Mouse (Mus musculus) heart, adult 2 months (tissue): ENCODE measurements around the gene Fut8. TPM values are rescaled to one million over a fixed set of nuclear protein-coding genes. Genes with fewer than 3 reads are reported as not detected.

Experiments
- DNase-seq, 2 experiments: peaks; one replicate each; pipeline ENCODE4 v3.0.0; 2021
- H3K27ac ChIP-seq: fragments of 200-600 bp; 2 replicates; pipeline ENCODE4 v1.8.1; 2022
- H3K27me3 ChIP-seq: fragments of 200-500 bp; 2 replicates; pipeline ENCODE4 v1.6.1; 2012; ENCODE audit warnings: mild to moderate bottlenecking, low read length, inconsistent platforms, mixed read lengths; ENCODE audit not compliant: control insufficient read depth, insufficient read depth
- H3K36me3 ChIP-seq: fragments of 200-500 bp; 2 replicates; pipeline ENCODE4 v1.6.1; 2012; ENCODE audit warnings: low read length, inconsistent platforms; ENCODE audit not compliant: control insufficient read depth, insufficient read depth
- H3K4me1 ChIP-seq: fragments of 200-500 bp; 2 replicates; pipeline ENCODE4 v1.6.1; 2011; ENCODE audit warnings: low read length; ENCODE audit not compliant: control insufficient read depth, insufficient read depth
- H3K4me3 ChIP-seq: fragments of 200-600 bp; 2 replicates; pipeline ENCODE4 v1.8.1; 2022
- H3K79me2 ChIP-seq: fragments of 200-500 bp; replicated peaks from 2 replicates; pipeline ENCODE4 v1.6.1; 2012; ENCODE audit warnings: mild to moderate bottlenecking, inconsistent platforms, low read length, moderate library complexity, mixed read lengths; ENCODE audit not compliant: control insufficient read depth, insufficient read depth
- H3K9ac ChIP-seq: fragments of 200-500 bp; 2 replicates; pipeline ENCODE4 v1.6.1; 2012; ENCODE audit warnings: low read depth, mild to moderate bottlenecking, control low read depth, inconsistent platforms, low read length, mixed read lengths
- CTCF ChIP-seq: fragments of 200-600 bp; IDR thresholded peaks from 2 replicates; pipeline ENCODE4 v1.8.1; 2022; ENCODE audit warnings: antibody characterized with exemption, mild to moderate bottlenecking, moderate library complexity
- EP300 ChIP-seq: fragments of 200-500 bp; IDR thresholded peaks from 2 replicates; pipeline ENCODE4 v1.6.1; 2011; ENCODE audit warnings: low read depth, low read length, control low read depth; ENCODE audit not compliant: insufficient read depth
- POLR2A ChIP-seq: fragments of 200-500 bp; IDR thresholded peaks from 2 replicates; pipeline ENCODE4 v1.6.1; 2011; ENCODE audit warnings: mild to moderate bottlenecking, low read depth, low read length, control low read depth; ENCODE audit not compliant: insufficient read depth
- WGBS: fragments of 180-500 bp; shearing (Covaris S2); methylation state at CpG from one replicate; pipeline ENCODE4 v1.1.7; 2018; 5-methylcytosine and 5-hydroxymethylcytosine counted together
- intact Hi-C: fragments of 180-260 bp; cut with DNase I; formaldehyde crosslinking; loops from one replicate; pipeline ENCODE4 v1.15.1; 2025
- polyA plus RNA-seq: library from polyadenylated mRNA; depleted of rRNA; stranded (reverse); fragments of >200 nt; gene quantifications from 2 replicates; pipeline ENCODE4 v1.2.3, GENCODE M21; 2012
- total RNA-seq, 2 experiments: library from RNA; stranded (reverse); gene quantifications; 2 replicates each; pipeline ENCODE4 v1.2.3; 2021

The Fut8 gene
- total and polyA plus RNA-seq, 3 experiments, result 7.3 to 18.8 (median 14.3) TPM

- H3K4me3 ChIP-seq, result no peak overlapping the region
- intact Hi-C loops, result no loop called here
- H3K4me1 ChIP-seq, result no peaks in the 10 kb centered on the region
- peaks cover 2% of the 10 kb centered on the region; the same call in 1 of the 2 replicates for H3K36me3 ChIP-seq
- H3K79me2 ChIP-seq, result no peaks in the 10 kb centered on the region
- no peak for DNase-seq
- no peak for TF ChIP-seq EP300
- TF ChIP-seq CTCF, result no peak
- no peak for TF ChIP-seq POLR2A
- H3K27ac ChIP-seq, result no peak overlapping the region
- no peak overlapping the region for H3K9ac ChIP-seq
- H3K27me3 ChIP-seq, result no peaks in the 10 kb centered on the region
Measured at GRCm38 (mm10) chr12:77349543-77349942, 111.6 kb downstream of the Fut8 start.

GRCm38 (mm10) chr12:77415720-77416119 is 177.8 kb downstream of the Fut8 start:
- DNase-seq, result no peak
- no peaks in the 10 kb centered on the region for H3K4me1 ChIP-seq
- no peaks in the 10 kb centered on the region for H3K36me3 ChIP-seq
- no peaks in the 10 kb centered on the region for H3K79me2 ChIP-seq
- no peak overlapping the region for H3K9ac ChIP-seq
- no peak overlapping the region for H3K4me3 ChIP-seq
- H3K27me3 ChIP-seq, result no peaks in the 10 kb centered on the region
- 96% methylated on average over 1 of the region's 1 CpGs for WGBS
- intact Hi-C loops, result no loop called here
- TF ChIP-seq POLR2A (no peak), CTCF (no peak), EP300 (no peak)
- no peak overlapping the region for H3K27ac ChIP-seq

GRCm38 (mm10) chr12:77421667-77422393 is 183.9 kb downstream of the Fut8 start:
- Histone ChIP-seq H3K27me3 (no peaks in the 10 kb centered on the region), H3K27ac (no peak overlapping the region), H3K4me3 (no peak overlapping the region), H3K36me3 (no peaks in the 10 kb centered on the region), H3K79me2 (no peaks in the 10 kb centered on the region), H3K9ac (no peak overlapping the region), H3K4me1 (no peaks in the 10 kb centered on the region)
- 86% methylated on average over 6 of the region's 6 CpGs for WGBS
- TF ChIP-seq CTCF (no peak), POLR2A (no peak), EP300 (no peak)
- intact Hi-C loops, result no loop called here
- DNase-seq, result no peak

GRCm38 (mm10) chr12:77426093-77426492 is 188.2 kb downstream of the Fut8 start:
- Histone ChIP-seq H3K4me3 (no peak overlapping the region), H3K9ac (no peak overlapping the region), H3K4me1 (no peaks in the 10 kb centered on the region), H3K27ac (no peak overlapping the region), H3K79me2 (no peaks in the 10 kb centered on the region), H3K36me3 (no peaks in the 10 kb centered on the region), H3K27me3 (no peaks in the 10 kb centered on the region)
- 92% methylated on average over 3 of the region's 3 CpGs for WGBS
- TF ChIP-seq CTCF, result no peak
- TF ChIP-seq POLR2A, result no peak
- no peak for TF ChIP-seq EP300
- intact Hi-C loops, result no loop called here
- DNase-seq, result no peak

- 56% methylated on average over 1 of the region's 1 CpGs for WGBS
- Histone ChIP-seq H3K27ac (no peak overlapping the region), H3K4me1 (no peaks in the 10 kb centered on the region), H3K36me3 (no peaks in the 10 kb centered on the region), H3K79me2 (no peaks in the 10 kb centered on the region), H3K9ac (no peak overlapping the region), H3K4me3 (no peak overlapping the region), H3K27me3 (no peaks in the 10 kb centered on the region)
- intact Hi-C loops, result no loop called here
- no peak for TF ChIP-seq EP300
- TF ChIP-seq CTCF, result no peak
- no peak for TF ChIP-seq POLR2A
- no peak for DNase-seq
Measured at GRCm38 (mm10) chr12:77428165-77428564, 190.2 kb downstream of the Fut8 start.

GRCm38 (mm10) chr12:77429381-77429780 is 191.5 kb downstream of the Fut8 start:
- intact Hi-C loops, result no loop called here
- TF ChIP-seq CTCF, result no peak
- TF ChIP-seq EP300, result no peak
- TF ChIP-seq POLR2A, result no peak
- no peaks in the 10 kb centered on the region for H3K27me3 ChIP-seq

More at GRCm38 (mm10) chr12:77429381-77429780, 191.5 kb downstream of the Fut8 start:
- H3K36me3 ChIP-seq, result no peaks in the 10 kb centered on the region
- no peak for DNase-seq
- H3K79me2 ChIP-seq, result no peaks in the 10 kb centered on the region
- H3K27ac ChIP-seq, result no peak overlapping the region
- H3K4me1 ChIP-seq, result no peaks in the 10 kb centered on the region
- no peak overlapping the region for H3K4me3 ChIP-seq
- H3K9ac ChIP-seq, result no peak overlapping the region
